Mouse (Mus musculus) lung, postnatal 10 days (tissue): ENCODE results near the gene Padi6.

Source experiments
- DNase-seq: peaks from one replicate; pipeline ENCODE4 v3.0.0; 2021

Padi6 gene

DNA sequence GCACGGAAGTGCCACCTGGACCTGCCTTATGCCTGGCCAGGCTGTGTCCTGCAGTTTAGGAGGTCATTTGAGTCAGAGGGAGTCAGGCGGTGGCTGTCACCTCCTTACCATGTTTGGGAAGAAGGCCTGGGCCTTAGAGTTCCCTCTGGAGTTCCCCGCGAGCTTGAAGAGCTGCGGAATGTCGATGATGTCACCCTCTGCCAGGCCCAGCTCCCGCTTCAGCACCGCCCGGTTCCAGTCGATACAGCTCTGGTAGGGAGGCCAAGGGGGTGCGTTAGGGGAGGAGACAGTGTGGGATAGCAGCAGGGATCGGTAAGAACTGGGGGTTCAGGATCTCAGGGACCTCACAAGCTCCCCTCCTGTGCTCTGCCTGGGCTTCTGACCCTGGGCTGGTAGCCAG lies 5.5 kb upstream of the Padi6 start:
- peak; percentile 47 for DNase-seq

DNA sequence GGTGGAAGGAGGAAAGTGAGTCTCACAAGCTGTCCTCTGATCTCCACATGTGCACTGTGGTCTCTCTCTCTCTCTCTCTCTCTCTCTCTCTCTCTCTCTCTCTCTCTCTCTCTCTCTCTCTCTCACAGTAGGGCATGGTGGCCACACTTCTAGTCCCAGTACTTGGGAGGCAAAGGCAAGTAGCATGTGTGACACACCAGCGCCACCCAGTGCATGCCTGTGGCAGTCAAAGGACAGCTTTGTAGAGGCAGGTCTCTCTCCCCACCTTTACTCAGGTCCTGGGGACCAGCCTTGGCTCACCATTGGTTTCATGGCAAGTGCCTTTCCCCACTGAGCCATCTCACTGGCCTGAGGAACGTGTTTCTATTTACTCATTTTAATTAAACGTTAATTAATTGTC lies 2.2 kb upstream of the Padi6 start:
- DNase-seq, result peak; percentile 67

DNA sequence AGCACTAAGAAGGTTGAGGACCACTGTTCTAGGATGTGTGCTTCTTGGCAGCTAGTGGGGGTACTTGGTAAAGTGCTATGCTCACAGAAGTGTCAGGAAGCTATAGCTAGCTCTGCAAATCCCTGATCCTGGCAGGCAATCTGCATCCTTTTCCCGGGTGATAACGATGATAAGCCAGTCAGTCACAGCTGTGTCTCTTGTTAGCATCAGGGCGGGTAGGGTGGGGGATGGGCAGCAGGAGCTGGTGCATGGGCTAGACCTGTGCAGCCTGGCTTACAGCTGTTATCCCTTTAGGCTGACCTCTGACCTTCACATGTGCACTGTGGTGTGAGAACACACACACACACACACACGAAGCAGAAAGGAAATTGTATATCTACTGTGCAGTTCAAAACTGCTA lies 643 bp upstream of the Padi6 start:
- DNase-seq, result no peak

DNA sequence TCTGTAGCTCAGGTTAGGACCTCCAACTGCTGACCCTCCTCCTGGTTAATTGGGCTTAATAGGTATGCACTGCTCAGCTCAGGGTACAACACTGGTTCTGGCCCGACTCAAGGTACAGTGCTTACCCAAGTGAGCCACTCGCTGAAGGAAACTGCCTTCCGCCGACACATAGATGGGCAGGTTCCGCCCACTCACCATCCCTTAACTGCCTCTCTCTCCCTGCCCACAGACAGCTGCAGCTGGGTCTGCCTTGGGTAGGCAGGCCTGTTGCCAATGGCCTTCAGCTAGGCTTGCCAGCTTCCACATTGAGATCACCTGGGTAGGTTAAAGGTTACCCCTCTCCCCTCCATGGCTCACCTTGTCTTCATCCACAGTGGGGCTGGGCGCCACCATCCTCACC lies 1.0 kb downstream of the Padi6 start:
- DNase-seq, result no peak

DNA sequence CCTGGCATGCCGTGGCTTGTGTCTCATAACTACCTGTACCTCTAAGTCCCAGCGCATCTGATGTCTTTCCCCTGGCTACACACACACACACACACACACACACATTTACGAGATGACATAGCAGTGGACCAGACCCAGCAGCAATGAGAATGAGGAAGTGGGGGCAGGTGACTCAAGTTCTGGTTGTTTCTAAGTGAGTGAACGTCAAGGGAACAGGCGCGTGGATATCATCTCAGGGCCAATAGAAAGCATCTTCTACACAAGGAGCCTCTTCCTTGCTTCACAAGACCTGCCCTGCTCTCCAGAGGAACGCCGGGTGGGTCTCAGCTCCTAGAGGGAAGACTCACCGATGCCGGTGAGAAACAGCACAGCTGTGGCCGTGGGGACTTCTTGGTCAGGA lies 1.8 kb downstream of the Padi6 start:
- DNase-seq, result no peak

DNA sequence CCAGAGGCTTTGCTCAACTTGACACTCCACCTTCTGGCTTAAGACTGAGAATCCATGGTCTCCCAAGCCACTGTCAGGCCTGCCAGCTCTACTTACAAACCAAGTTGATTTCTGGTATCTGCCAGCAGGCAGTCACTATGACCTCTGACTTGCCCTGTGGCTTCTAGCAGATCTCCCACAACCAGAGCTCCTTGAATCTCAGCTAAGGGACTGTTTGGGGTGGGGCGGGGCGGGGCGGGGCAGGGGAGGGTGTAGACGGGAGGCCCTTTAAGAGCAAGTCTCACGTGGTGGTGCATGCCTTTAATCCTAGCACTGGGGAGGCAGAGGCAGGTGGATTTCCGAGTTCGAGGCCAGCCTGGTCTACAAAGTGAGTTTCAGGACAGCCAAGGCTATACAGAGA lies 9.6 kb downstream of the Padi6 start:
- no peak for DNase-seq

DNA sequence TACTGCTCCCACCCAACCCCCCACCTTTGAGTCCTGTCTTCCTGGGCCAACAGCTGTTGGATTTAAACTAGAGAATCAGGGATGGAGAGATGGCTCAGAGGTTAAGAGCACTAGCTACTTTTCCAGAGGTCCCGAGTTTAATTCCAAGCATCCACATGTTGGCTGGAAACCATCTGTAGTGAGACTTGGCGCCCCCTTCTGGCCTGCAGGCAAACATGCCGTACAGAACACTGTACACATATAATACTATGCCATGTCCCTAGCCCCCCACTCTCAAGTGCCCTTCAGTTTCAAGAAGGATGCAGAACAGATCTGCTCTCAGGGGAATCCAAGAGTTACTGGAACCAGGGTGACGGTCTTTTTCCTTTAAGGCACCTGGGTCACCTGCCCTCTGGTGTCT lies 10.8 kb downstream of the Padi6 start:
- no peak for DNase-seq

DNA sequence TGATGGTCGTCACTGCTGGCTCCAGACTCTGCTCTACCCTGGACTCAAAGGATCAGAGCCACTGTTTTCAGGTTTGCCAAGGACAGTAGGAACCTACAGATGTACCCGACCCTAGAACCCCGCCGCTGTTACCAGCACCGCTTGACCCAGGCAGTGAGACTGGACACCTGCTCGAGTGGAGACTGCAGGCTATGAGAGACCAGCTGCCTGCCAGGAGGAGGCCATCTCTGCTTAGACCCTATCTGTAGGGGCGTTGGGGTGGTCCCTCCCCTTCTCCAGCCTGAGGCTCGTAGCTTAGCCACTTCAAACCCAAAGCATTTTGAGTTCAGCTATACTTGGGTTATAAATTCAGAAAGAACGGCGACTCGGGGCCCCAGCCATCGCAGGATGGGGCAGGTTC lies 15.5 kb downstream of the Padi6 start:
- DNase-seq, result no peak

DNA sequence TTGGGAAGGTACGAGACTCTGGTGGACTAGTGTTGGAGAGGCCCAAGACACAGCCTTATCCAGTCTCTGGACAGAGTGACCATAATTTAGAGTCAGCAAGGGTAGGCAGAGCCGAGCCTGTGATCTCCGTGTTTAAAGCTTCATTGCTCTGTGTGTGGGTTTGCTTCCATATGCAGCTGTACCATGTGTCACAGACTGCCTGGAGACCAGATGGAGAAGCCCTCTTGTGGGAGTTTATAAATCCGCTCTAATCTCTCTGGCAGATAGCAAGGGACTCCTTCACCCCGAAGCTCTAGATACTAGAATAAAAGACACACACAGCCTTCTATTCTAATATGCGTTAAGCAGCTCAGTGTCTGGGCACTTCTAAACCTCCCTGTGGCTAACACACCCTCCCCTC lies 17.7 kb downstream of the Padi6 start:
- DNase-seq, result no peak

DNA sequence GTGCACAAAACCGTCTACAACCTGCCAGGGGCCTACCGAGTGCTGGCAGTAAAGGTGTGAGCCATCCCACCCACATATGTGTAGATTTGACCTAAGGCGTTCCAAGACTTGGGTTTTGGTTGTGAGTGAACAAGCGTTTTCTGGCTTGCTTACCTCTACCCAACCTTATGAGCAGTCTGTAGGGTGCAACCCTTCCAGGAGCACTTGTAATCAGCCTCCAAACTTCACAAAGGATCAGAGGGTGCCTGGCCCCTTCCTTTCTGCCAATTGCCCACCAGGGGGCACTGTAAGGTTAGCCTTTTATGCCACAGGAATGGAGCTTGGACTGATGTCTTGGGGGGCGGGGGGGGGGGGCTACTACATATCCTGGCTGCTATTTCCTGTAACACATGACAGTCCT lies 18.6 kb downstream of the Padi6 start:
- peak; percentile 65 for DNase-seq

DNA sequence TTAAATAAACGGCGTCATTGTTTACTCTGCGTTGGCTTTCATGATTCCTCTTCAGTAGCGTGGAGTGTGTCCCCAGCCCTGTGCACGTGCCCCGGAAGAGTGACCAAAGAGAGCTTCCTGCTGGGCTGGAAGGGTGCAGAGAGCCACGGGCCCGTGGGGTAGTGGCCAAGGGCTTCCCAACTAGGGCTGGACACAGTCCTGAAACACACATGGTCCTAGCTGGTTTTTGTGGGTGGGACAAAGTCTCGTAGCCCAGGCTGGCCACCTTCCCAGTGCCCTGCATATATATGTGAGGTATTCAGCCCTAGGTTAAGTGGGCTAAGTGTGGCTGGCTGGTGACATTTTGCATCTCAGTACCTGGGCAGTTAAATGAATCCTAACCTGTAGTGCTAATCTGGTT lies 19.3 kb downstream of the Padi6 start:
- peak; percentile 33 for DNase-seq

DNA sequence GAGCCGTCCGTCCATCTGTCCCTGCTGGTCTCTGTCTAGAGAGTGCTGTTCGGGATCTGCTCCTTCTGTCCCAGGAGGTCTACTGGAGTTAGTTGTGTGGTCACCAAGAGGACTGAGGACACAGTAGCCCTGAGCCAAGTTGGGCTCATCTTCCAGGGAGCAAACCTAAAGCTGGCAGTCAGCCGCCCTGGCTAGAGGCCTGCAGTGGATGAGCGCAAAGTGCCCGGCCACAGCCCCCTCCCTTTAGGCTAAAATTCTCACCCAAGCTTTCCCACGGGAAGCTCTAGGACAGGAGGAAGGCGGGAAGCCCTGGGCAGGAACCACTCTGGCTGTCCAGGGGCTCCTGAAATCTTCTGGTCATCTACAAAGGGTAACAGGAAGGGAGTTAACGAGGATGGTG lies 19.7 kb downstream of the Padi6 start:
- DNase-seq, result peak; percentile 55

DNA sequence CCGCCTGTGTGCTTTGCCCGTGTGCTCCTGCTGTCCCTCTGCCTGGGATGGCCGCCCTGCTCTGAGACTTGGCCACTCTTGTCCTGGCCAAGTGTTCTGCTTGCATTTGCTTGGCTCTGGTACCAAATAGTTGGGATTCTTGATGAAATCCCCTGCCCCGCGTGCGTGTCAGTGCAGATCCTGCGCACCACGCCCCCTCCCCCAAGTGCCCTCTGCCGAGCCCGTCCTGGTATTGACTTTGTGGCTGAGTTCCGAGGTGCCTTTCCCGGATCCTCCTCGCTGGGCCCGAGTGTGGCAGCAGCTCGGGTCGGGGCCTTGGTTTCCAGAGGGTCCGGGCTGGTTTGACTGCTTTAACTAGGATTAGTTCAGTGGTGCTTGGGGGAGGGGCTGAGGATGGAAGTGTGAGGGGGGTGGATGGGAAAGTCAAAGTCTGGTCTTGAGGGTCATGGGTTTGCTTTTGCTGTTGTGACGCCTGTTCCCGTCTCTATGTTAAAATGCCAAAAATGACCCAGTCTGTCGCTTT lies 20.4 kb downstream of the Padi6 start:
- DNase-seq, result peak; percentile 53

DNA sequence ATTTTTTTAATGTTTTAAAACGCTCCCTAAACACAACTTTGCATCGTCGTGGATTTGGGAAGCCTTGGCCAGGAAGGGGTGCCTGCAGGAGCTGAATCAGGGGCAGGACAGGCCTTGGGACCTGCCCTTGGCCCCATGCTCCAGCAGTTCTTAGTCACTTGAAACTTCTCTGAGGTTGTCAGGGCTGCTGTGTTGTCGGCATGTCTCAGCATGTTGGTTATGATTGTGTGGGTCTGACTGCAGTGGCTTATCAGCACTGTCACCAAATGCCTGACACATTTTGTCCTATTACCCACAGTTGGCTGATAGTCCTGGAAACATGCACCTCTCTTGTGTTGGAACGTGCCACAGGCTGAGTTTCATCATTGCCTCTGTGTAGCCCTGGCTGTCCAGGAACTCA lies 22.4 kb downstream of the Padi6 start:
- no peak for DNase-seq

DNA sequence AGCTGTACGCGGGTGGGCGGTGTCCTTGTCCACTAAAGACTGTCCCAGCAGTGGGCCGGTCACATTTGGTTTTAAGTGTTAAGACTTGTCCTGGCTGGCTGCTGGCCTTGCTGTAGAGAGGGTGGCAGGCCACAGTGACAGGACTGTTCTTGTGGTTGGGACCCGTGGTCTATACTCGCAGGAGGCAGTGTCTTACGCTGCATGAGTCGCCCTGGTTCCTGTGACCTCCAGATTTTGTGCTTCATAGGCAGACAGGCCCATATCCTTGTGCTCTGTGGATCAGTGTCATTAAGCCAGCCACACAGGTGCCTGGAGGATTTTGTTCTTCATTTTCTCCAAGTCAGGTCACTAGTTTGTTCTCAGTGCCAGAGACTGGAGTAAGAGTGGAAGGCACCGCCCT lies 24.0 kb downstream of the Padi6 start:
- no peak for DNase-seq

DNA sequence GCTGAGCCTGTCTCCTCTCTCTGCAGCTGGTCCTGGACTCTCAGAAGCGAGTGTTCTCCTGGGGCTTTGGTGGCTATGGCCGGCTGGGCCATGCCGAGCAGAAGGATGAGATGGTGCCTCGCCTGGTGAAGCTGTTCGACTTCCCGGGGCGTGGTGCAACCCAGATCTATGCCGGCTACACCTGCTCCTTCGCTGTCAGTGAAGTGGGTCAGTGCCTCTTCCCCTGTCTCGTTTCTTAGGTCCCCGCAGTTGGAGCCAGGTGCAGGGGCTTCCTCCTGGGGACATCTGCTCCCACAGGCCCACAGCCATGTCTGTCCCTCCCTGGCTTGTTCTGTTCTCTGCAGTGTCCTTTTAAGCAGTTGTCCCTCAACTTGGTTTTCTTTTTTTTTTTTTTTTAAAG lies 25.4 kb downstream of the Padi6 start:
- no peak for DNase-seq

DNA sequence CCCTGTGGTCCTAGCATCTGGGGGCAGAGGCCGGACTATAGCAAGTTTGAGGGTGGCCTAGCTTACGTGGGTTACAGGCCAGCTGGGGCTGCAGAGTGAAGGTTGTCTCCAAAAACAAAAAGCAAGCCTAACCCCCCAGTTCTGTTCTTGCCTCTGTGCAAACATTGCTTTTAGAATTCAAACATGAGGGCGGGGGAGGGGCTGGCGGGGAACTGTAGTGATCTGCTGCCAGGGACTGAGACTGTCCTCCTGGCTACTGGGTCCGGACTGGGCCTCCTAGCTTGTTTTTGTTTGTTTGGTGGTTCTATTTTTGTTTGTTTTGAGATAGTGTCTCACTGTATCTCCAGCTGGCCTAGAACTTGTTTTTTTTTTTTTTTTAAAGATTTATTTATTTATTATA lies 27.9 kb downstream of the Padi6 start:
- no peak for DNase-seq

DNA sequence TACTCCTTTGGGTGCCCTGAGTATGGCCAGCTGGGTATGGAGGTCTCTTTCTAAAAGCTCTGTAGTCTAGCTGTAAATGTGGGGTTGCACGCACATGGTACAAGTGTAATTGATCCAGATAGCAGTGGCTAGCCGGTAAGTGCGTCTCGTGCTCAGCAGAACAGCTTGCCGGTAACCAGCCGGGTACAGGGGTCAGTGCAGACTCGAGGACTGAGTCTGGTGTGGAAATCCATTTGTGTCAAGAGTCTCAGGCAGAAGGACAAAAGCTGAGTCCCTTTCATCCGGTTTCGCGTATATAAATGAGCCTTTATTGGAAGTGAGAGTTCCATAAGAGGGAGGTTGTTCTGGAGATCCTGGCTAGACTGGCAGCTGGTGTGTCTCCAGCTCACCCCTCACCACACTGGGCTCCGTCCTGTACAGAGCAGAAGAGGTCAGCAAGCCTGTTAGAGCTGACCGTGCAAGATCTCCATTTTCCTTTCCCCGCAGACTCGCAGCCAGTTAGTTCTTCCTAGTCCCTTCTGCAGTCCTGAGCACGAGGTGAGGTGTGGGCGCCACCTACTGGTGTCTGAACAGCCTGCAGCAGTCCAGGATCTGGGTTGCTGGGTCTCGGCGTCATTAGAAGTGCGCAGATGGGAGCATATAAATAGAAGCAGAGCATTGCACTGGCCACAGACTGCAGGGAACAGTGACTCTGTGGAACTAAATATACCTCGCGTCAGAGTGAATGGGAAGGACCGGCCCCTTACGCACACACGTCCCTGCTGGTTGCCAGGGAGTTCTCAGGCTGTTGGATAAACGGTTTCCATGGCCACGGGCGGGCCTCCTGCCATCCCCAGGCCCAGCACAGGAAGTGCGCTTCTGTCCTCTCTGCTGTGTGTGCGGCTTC lies 28.7 kb downstream of the Padi6 start:
- DNase-seq, result peak; percentile 97

DNA sequence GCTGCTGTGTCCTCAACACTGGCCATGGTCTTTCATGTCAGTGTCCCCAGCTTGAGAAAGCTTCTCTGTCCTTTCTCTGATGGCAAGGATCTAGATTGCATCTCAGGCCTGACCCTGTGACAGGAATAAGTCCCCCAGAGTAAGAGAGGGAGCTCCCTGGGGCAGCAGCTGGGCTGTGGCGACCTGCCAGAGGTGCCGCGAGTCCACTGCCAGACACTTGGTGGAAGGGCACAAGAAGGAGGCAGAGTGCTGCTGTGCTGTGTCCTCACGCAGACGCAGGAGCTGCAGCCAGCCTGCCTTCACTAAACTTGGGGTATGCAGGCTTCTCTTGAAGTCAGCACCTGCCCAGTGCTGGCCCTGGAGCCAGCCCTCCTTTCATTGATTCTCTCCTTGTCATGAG lies 31.1 kb downstream of the Padi6 start:
- peak; percentile 46 for DNase-seq

DNA sequence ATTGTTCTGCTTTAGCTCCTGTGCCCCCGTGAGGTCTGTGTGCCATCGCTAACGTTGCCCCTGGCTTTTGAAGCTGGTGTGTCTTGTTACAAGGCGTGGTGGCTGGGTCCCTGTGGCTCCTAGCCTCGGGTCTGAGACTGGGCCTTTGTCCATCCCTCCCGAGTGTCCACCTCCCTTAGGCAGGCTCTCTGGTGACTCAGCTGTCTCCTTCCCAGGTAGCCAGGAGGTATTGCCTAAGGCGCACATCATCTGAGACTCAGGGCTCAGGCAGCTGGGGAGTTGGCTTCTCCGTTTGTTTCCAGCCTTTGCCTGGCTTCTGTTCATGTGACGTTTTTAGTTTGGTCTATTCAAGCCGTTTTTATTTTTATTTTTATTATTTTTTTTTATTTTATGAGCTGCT lies 31.7 kb downstream of the Padi6 start:
- DNase-seq, result no peak

DNA sequence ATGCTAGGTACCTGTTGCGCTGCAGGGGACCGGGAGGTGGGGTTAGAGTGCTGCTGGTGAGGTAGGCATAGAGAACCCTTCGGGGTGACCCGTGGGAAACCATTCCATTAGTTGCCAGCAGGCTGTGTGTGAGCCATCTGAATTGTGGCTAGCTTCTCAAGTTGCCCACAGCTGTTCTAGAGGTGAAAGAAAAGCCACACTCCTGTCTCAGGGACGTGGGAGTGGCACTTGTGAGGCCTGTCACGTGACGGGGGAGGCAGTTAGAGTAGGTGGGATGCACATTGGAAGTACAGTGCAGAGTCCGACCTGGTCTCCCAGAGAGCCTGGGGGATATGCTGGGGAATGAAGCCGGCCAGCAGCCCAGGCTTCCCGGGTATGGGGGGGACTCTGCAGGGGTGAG lies 32.8 kb downstream of the Padi6 start:
- no peak for DNase-seq

DNA sequence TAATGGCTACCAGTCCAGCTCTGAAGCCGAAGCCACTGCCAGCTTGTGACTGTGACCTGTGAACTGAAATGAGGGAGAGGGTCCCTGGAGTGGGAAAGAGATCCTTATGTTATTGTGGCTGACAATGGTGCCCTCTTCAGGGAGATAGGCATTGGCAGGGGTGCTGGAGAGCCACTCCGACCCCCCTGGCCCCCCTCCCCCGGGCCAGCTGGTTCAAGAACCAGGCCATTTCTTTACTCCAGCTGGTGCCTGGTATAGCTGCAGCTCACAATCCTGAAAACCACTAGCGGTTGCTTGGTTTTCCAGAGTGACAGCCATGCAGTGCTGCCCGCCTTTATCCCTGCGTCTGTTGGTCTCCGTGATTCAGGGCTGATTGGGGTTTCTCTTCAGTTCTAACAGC lies 33.3 kb downstream of the Padi6 start:
- DNase-seq, result no peak

DNA sequence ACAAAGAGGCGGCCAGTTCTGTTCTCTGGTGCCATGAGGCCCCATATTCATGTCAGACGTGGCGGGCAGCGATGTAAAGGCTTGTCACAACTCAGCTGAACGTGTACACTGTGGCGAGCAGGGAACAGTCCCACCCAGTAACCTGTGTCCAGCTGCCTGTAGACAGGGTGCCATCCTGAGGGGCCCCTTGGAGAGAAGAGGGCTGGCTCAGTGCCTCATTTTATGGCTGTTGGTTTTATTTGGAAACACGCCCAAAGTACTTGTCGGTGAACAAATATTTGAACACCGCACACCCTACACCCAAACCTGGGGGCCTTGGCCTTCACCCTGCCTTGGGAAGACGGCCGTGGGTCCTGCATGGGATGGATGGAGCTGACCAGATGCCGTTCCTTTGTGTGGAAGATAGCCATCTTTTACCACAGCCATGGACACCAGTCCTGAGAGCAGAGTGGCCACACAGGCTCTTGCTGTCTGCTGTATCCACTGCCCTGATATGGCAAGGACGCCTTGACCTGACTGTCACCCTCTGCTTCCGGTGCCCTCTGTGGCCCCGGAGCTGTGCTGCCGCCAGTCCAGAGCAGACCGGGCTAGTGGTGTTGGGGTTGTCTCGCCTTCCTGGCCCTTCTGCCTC lies 34.0 kb downstream of the Padi6 start:
- DNase-seq, result peak; percentile 45

DNA sequence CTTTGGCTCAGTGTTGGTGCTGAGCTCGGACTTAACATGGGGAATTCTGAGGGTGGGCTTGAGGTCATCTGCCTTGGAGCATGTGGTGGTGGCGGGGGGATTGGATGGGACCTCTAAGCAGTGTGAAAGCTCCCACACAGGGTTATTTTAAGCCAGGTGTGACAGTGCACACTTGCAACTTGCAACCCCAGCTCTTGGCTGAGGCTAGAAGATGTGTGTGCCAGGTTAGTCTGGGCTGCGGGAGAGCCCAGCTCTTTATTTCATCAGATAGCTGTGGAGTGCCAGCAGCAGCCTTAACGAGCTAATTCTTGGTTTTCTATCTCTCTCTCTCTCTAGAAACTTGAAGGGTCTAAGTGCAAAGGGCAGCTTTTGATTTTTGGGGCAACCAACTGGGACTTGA lies 34.8 kb downstream of the Padi6 start:
- DNase-seq, result no peak

DNA sequence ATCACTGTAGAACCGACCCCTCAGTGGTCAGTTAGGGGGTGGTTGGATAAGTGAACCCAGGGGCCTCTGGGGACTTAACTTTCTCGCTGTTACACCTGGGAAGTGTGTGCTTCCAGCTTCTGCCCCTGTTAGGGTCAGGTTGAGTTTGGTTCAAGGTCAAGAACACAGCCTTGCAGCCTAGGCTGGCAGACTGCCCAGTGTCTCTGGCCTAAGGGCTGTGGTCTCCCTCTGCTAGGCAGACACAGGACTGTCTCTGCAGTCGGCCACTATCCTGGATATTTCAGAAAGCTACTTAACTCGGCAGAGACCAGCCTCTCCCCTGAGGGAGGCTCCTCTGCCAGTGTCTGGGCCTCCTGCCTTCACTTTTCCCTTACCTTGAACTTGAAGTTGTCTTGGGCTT lies 38.3 kb downstream of the Padi6 start:
- DNase-seq, result no peak
